Mouse (Mus musculus) cerebellum, adult 2 months (tissue): ENCODE measurements around the gene Acsl3.

Experiments used
- CTCF ChIP-seq: fragments of 200-500 bp; IDR thresholded peaks from 2 replicates; pipeline ENCODE4 v1.5.1; 2011; ENCODE audit warnings: low read depth, mild to moderate bottlenecking, control low read depth, low read length, moderate library complexity, borderline replicate concordance; ENCODE audit not compliant: insufficient read depth
- POLR2A ChIP-seq: fragments of 200-500 bp; IDR thresholded peaks from 2 replicates; pipeline ENCODE4 v1.6.1; 2011; ENCODE audit warnings: low read length, control low read depth, borderline replicate concordance; ENCODE audit not compliant: insufficient read depth

- TF ChIP-seq CTCF, result no peak
- no peak for TF ChIP-seq POLR2A
These were observed 8.4 kb downstream of the Acsl3 start for GRCm38 (mm10) chr1:78665954-78666499.
